Mouse (Mus musculus) limb, embryonic 15.5 days (tissue): ENCODE measurements around the gene Taf7l. TPM values are rescaled to one million over a fixed set of nuclear protein-coding genes. Genes with fewer than 3 reads are reported as not detected.
A peak's percentile ranks its signal among the peaks of the same experiment; 100 is the strongest.

Source experiments
- ATAC-seq: fragments of 200-750 bp; cut with Nextera tagmentation; 2 replicates; pipeline ENCODE4 v1.8.0; 2017; ENCODE audit warnings: low read depth, moderate TSS enrichment; ENCODE audit not compliant: insufficient number of reproducible peaks, low FRiP score, low TSS enrichment
- H3K27ac ChIP-seq: fragments of 300-500 bp; sonication (generic); 2 replicates; pipeline ENCODE4 v1.5.1; 2015; ENCODE audit warnings: moderate library complexity, mild to moderate bottlenecking, inconsistent platforms
- H3K27me3 ChIP-seq: fragments of 300-500 bp; sonication (generic); 2 replicates; pipeline ENCODE4 v1.6.1; 2015; ENCODE audit warnings: inconsistent platforms
- H3K36me3 ChIP-seq: fragments of 300-500 bp; sonication (generic); 2 replicates; pipeline ENCODE4 v1.6.1; 2015; ENCODE audit warnings: inconsistent platforms
- H3K4me1 ChIP-seq: fragments of 300-500 bp; sonication (generic); 2 replicates; pipeline ENCODE4 v1.6.1; 2015; ENCODE audit warnings: inconsistent platforms
- H3K4me2 ChIP-seq: fragments of 300-500 bp; sonication (generic); 2 replicates; pipeline ENCODE4 v1.6.1; 2015; ENCODE audit warnings: mild to moderate bottlenecking, inconsistent platforms
- H3K4me3 ChIP-seq: fragments of 300-500 bp; sonication (generic); 2 replicates; pipeline ENCODE4 v1.5.1; 2015; ENCODE audit warnings: mild to moderate bottlenecking, inconsistent platforms
- H3K9ac ChIP-seq: fragments of 300-500 bp; sonication (generic); 2 replicates; pipeline ENCODE4 v1.6.1; 2015; ENCODE audit warnings: inconsistent platforms
- H3K9me3 ChIP-seq: fragments of 300-500 bp; sonication (generic); 2 replicates; pipeline ENCODE4 v1.6.1; 2016; ENCODE audit warnings: inconsistent platforms
- WGBS: fragments of 180-500 bp; shearing (Covaris S2); methylation state at CpG from one replicate; pipeline ENCODE4 v1.1.7; 2015; 5-methylcytosine and 5-hydroxymethylcytosine counted together
- polyA plus RNA-seq: library from polyadenylated mRNA; unstranded; fragments of >200 nt; fragmentation: Nextera tagmentation; extraction: Ambion mirVana; gene quantifications from 2 replicates; pipeline ENCODE4 v1.2.1, GENCODE M21; 2015

Taf7l gene
- polyA plus RNA-seq = 0.20 and 0.27 TPM in 2 replicates

GRCm38 (mm10) chrX:134476290-134476689, at the start of gene Taf7l:
Taf7l (minus strand) TSS chrX:134476490.
- no peaks in the 10 kb centered on the region for H3K27me3 ChIP-seq
- H3K4me3 ChIP-seq = no peak within 1 kb of the TSS
- H3K9me3 ChIP-seq = 0 out of 2 replicates have a peak, but pooled peaks cover 8% of the 10 kb centered on the region
- WGBS = 86% methylated on average over 25 of the region's 25 CpGs
- no peak within 1 kb of the TSS for H3K27ac ChIP-seq
- H3K9ac ChIP-seq = no peak within 1 kb of the TSS
- 0 out of 2 replicates have a peak within 1 kb of the TSS, but pooled peaks have one; percentile 12 for H3K4me2 ChIP-seq
- no peaks in the 10 kb centered on the region for H3K36me3 ChIP-seq
- ATAC-seq = no peak
- no peaks in the 10 kb centered on the region for H3K4me1 ChIP-seq

DNA sequence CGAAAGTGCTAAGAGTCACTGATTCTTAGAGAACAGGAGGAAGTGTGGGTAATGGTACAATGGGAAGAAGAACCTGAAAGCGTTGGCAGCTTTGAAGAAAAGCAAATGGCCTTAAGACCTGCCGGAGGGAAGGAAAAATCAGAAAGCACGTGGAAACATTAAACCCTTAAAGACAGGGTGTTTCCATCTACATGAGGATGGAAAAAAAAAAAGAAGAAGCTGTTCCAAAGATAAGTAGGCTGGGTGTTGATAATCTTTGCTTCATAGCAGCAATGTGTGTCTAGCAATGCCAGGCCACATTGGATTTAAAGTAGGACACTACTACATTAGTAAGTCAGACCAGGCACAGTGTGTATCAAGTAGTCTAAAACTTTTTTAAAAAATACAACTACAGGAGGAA, 49.0 kb upstream of the Taf7l start:
- no peaks in the 10 kb centered on the region for H3K4me1 ChIP-seq
- H3K27me3 ChIP-seq = no peaks in the 10 kb centered on the region
- no peak overlapping the region for H3K4me3 ChIP-seq
- no peak overlapping the region for H3K4me2 ChIP-seq
- H3K36me3 ChIP-seq = no peaks in the 10 kb centered on the region
- no peak for ATAC-seq
- no peak overlapping the region for H3K9ac ChIP-seq
- WGBS = 84% methylated on average over 4 of the region's 4 CpGs
- no peaks in the 10 kb centered on the region for H3K9me3 ChIP-seq
- H3K27ac ChIP-seq = no peak overlapping the region

DNA sequence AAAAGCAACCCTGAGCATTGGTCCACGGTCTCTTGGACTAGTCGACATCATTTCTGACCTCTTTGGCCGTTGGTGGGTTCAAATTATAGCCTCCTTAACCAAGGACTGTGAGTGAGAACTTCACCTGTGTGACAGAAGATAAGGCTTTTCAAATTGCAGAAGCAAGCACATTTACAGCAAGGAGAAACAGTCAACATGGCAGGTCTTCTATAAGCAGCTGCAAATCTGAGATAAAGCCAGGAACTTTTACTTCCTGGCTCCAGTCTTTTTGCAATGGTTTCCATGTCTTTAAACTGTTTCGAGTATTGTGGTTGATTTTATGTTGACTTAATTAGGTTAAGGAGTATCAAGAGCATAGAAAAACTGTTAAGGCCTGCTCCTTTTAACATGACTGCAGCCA, 47.5 kb upstream of the Taf7l start:
- no peak for ATAC-seq
- 79% methylated on average over 4 of the region's 4 CpGs for WGBS

GRCm38 (mm10) chrX:134509473-134509872, 33.2 kb upstream of the Taf7l start:
- 52% methylated on average over 2 of the region's 2 CpGs for WGBS
- H3K27me3 ChIP-seq = no peaks in the 10 kb centered on the region
- H3K4me3 ChIP-seq = no peak overlapping the region
- H3K27ac ChIP-seq = no peak overlapping the region
- ATAC-seq = no peak
- no peaks in the 10 kb centered on the region for H3K4me1 ChIP-seq
- H3K9me3 ChIP-seq = no peaks in the 10 kb centered on the region
- no peak overlapping the region for H3K9ac ChIP-seq
- no peak overlapping the region for H3K4me2 ChIP-seq
- H3K36me3 ChIP-seq = no peaks in the 10 kb centered on the region

More for the DNA sequence above, 47.5 kb upstream of the Taf7l start:
- H3K9ac ChIP-seq = no peak overlapping the region
- H3K36me3 ChIP-seq = no peaks in the 10 kb centered on the region
- no peaks in the 10 kb centered on the region for H3K27me3 ChIP-seq
- no peak overlapping the region for H3K4me2 ChIP-seq
- H3K4me3 ChIP-seq = no peak overlapping the region
- no peaks in the 10 kb centered on the region for H3K9me3 ChIP-seq
- H3K4me1 ChIP-seq = no peaks in the 10 kb centered on the region
- no peak overlapping the region for H3K27ac ChIP-seq

DNA sequence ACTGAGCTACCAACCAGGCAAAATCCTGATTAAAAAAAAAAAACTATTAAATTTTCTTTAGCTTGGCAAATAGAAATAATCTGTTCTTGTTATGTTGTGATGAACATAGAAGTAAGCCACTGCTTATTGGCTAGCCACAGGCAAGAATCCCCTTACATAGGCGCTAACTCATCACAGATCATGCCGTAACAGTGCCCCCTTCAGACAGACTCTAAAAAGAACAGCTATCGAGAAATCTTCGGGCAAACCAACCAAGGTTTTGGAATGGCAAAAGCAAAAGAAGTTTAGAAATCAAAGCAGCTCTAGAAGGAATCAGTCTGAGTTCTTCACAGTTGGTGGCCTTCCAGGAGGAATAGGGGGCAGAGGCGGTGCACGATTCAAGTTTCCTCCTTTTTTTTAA, 31.7 kb upstream of the Taf7l start:
- Histone ChIP-seq H3K9me3 (no peaks in the 10 kb centered on the region), H3K27ac (no peak overlapping the region), H3K36me3 (no peaks in the 10 kb centered on the region), H3K27me3 (no peaks in the 10 kb centered on the region), H3K4me2 (no peak overlapping the region), H3K9ac (no peak overlapping the region), H3K4me3 (no peak overlapping the region), H3K4me1 (no peaks in the 10 kb centered on the region)
- ATAC-seq = no peak
- 75% methylated on average over 6 of the region's 6 CpGs for WGBS

- Histone ChIP-seq H3K4me3 (no peak overlapping the region), H3K9me3 (no peaks in the 10 kb centered on the region), H3K4me1 (no peaks in the 10 kb centered on the region), H3K4me2 (no peak overlapping the region), H3K27me3 (no peaks in the 10 kb centered on the region), H3K27ac (no peak overlapping the region), H3K9ac (no peak overlapping the region), H3K36me3 (no peaks in the 10 kb centered on the region)
- ATAC-seq = no peak
- 78% methylated on average over 8 of the region's 8 CpGs for WGBS
These were observed 24.4 kb upstream of the Taf7l start for GRCm38 (mm10) chrX:134500651-134501050.

DNA sequence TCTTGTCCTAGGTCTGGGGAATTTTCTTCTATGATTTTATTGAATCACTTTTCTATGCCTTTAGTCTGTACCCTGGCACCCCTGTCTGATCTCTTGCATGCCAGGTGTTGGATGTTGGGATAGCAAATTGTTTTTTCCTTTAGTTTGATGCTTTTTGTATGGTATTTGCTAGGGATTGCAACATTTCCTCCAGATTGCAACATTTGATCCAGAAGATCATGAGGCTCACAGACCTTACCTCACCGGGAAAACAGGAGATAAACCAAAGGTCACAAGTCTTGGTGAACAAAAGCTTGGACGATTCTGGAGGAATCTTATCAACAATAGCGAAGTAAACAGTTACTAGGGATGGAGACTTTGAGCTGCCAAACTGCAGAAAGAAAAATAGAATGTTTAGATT, 5.4 kb upstream of the Taf7l start:
- no peak overlapping the region for H3K27ac ChIP-seq
- H3K9me3 ChIP-seq = no peaks in the 10 kb centered on the region
- H3K36me3 ChIP-seq = no peaks in the 10 kb centered on the region
- H3K4me1 ChIP-seq = no peaks in the 10 kb centered on the region
- H3K9ac ChIP-seq = no peak overlapping the region
- ATAC-seq = no peak
- WGBS = 64% methylated on average over 3 of the region's 3 CpGs
- H3K4me3 ChIP-seq = no peak overlapping the region
- no peak overlapping the region for H3K4me2 ChIP-seq
- H3K27me3 ChIP-seq = no peaks in the 10 kb centered on the region

DNA sequence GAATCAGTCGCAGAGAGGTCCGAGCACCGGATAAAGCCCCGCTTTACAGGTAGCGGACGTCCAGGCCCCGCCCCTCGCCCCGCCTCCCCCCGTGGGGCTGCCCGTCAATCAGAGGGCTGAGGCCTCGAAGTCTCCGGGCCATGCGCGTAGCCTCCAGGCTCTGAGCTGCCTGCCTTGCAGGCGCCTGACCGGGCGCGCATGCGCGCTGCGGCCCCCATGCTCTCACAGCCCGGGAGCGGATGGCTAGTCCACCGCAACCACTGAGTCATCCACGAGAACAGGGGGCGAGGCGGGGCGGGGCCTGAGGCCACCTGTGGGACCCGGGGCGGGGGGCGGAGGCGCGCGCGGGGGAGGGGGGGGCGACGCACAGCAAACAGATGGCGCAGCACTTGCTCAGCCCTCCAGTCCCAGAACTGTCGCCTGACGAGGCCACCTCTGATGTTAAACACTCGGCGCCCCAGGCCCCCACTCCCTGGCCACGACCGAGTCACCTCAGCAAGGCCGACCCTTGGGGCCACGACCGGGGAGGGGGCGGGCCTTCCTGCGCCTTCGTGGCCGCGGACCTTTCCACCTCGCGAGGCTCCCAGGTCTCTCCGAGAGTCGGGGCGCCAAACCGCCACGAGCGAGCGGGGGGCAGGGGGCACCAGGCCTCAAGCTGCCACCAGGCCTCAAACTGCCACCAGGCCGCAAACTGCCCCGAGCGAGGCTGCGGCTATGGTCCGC, 1.1 kb downstream of the Taf7l start:
- H3K4me3 ChIP-seq = no peak overlapping the region
- no peaks in the 10 kb centered on the region for H3K4me1 ChIP-seq
- no peak; the same call in 1 of the 2 replicates for ATAC-seq
- no peaks in the 10 kb centered on the region for H3K27me3 ChIP-seq
- WGBS = 73% methylated on average over 58 of the region's 67 CpGs
- H3K4me2 ChIP-seq = 0 out of 2 replicates have a peak overlapping the region, but pooled peaks have one; percentile 12
- H3K9me3 ChIP-seq = 0 out of 2 replicates have a peak, but pooled peaks cover 8% of the 10 kb centered on the region
- H3K9ac ChIP-seq = no peak overlapping the region
- H3K36me3 ChIP-seq = no peaks in the 10 kb centered on the region
- no peak overlapping the region for H3K27ac ChIP-seq

- WGBS = 72% methylated on average over 3 of the region's 3 CpGs
These were observed 49.0 kb downstream of the Taf7l start for GRCm38 (mm10) chrX:134427307-134427706.

GRCm38 (mm10) chrX:134426819-134427218, 49.5 kb downstream of the Taf7l start:
- H3K27ac ChIP-seq = no peak overlapping the region
- no peaks in the 10 kb centered on the region for H3K27me3 ChIP-seq
- no peaks in the 10 kb centered on the region for H3K4me1 ChIP-seq
- ATAC-seq = no peak
- H3K9ac ChIP-seq = no peak overlapping the region
- H3K4me2 ChIP-seq = no peak overlapping the region
- H3K4me3 ChIP-seq = no peak overlapping the region
- no peaks in the 10 kb centered on the region for H3K36me3 ChIP-seq
- 75% methylated on average over 6 of the region's 6 CpGs for WGBS
- no peaks in the 10 kb centered on the region for H3K9me3 ChIP-seq

More at GRCm38 (mm10) chrX:134427307-134427706, 49.0 kb downstream of the Taf7l start:
- H3K9me3 ChIP-seq = no peaks in the 10 kb centered on the region
- H3K4me1 ChIP-seq = no peaks in the 10 kb centered on the region
- no peak overlapping the region for H3K27ac ChIP-seq
- no peak for ATAC-seq
- no peaks in the 10 kb centered on the region for H3K27me3 ChIP-seq
- H3K9ac ChIP-seq = no peak overlapping the region
- H3K36me3 ChIP-seq = no peaks in the 10 kb centered on the region
- H3K4me3 ChIP-seq = no peak overlapping the region
- H3K4me2 ChIP-seq = no peak overlapping the region

- H3K9me3 ChIP-seq = no peaks in the 10 kb centered on the region
- H3K9ac ChIP-seq = no peak overlapping the region
- H3K27me3 ChIP-seq = no peaks in the 10 kb centered on the region
- no peak overlapping the region for H3K4me3 ChIP-seq
- H3K27ac ChIP-seq = no peak overlapping the region
- no peaks in the 10 kb centered on the region for H3K4me1 ChIP-seq
- no peak overlapping the region for H3K4me2 ChIP-seq
- WGBS = 85% methylated on average over 10 of the region's 10 CpGs
- no peaks in the 10 kb centered on the region for H3K36me3 ChIP-seq
- ATAC-seq = no peak
These were observed 50.5 kb downstream of the Taf7l start for GRCm38 (mm10) chrX:134425798-134426197.

DNA sequence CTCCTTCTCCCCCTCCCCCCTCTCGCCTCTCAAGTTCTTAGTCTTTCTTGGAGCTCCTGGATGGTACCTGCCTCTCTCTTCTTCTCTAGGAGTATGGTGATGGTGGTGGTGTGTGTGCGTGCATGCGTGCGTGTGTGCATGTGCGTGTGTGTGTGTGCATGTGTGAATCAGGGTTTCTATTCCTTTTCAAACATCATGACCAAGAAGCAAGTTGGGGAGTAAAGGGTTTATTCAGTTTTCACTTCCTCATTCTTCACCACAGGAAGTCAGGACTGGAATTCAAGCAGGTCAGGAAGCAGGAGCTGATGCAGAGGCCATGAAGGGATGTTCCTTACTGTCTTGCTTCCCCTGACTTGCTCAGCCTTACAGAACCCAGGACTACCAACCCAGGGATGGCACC, 52.0 kb downstream of the Taf7l start:
- Histone ChIP-seq H3K4me3 (no peak overlapping the region), H3K9ac (no peak overlapping the region), H3K4me1 (no peaks in the 10 kb centered on the region), H3K27ac (no peak overlapping the region), H3K27me3 (no peaks in the 10 kb centered on the region), H3K9me3 (no peaks in the 10 kb centered on the region), H3K36me3 (no peaks in the 10 kb centered on the region), H3K4me2 (no peak overlapping the region)
- 92% methylated on average over 5 of the region's 5 CpGs for WGBS
- no peak for ATAC-seq
